Mouse (Mus musculus) cortical plate, adult 2 months (tissue): Measurements from ENCODE around the gene Atf7ip.

Source experiments
- CTCF ChIP-seq: fragments of 200-500 bp; IDR thresholded peaks from 2 replicates; pipeline ENCODE4 v1.5.1; 2011; ENCODE audit warnings: mild to moderate bottlenecking, control low read depth, low read length; ENCODE audit not compliant: insufficient read depth; ENCODE audit errors: extremely low read depth
- POLR2A ChIP-seq: fragments of 200-500 bp; IDR thresholded peaks from 2 replicates; pipeline ENCODE4 v1.6.1; 2011; ENCODE audit warnings: mild to moderate bottlenecking, low read length, control low read depth; ENCODE audit not compliant: insufficient read depth; ENCODE audit errors: extremely low read depth

GRCm38 (mm10) chr6:136629639-136630038, 123.7 kb downstream of the Atf7ip start:
- TF ChIP-seq POLR2A: no peak
- no peak for TF ChIP-seq CTCF
